Mouse (Mus musculus): ENCODE results near the gene Itgav. TPM values are rescaled to one million over a fixed set of nuclear protein-coding genes. Genes with fewer than 3 reads are reported as not detected.

The Itgav gene
- total and polyA plus RNA-seq, 2 experiments from 2014 or later = 22.6 to 27.7 TPM

DNA sequence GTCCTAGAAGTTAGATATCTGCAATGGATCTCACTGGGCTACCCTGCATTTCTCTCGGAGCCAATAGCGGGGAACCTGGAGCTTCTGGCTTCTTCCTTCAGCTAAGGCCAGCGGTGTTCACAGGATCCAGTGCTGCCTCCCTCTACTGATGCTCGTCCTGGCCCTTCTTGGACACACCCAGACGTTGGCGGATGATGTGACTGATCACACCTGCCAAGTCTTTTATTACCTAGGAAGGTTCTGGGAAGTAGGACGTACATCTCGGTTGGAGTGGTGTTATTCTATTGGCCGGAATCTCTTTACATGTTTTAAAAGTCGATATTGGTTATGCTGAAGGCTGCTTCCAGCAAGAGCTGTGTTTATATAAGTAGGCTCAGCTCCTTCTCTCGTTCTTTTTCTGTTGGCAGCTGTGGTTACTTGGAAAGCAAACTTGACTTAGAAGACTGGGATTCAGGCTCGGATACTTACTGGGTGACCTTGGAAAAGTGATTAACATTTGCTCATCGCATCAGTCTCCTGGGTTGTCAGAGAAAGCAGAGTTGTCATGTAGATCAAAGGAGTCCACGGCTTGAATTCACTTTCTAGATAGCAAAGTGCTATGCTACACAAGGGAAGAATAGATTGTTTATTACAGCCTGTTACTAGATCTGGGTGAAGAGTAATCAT is 14.5 kb downstream of the Itgav start:
- H3K27ac ChIP-seq (ENCODE audit: low read depth, low read length) = no peak overlapping the region
- H3K4me1 ChIP-seq (ENCODE audit: insufficient read depth) = no peaks in the 10 kb centered on the region
- no peaks in the 10 kb centered on the region for H3K36me3 ChIP-seq (ENCODE audit: insufficient read depth)
- H3K9ac ChIP-seq = no peak overlapping the region
- 86% methylated on average over 14 of the region's 14 CpGs for WGBS
- no peak overlapping the region for H3K4me3 ChIP-seq (ENCODE audit: low read depth, low read length)
- H3K9me3 ChIP-seq (ENCODE audit: low read length) = no peaks in the 10 kb centered on the region
- DNase-seq (no peak), ATAC-seq (no peak)
- H3K27me3 ChIP-seq (ENCODE audit: insufficient read depth, low read length) = no peaks in the 10 kb centered on the region
- H3K4me2 ChIP-seq (ENCODE audit: low read depth) = no peak overlapping the region
- no peak for TF ChIP-seq CTCF (IDR thresholded peaks at IDR 0.05; ENCODE audit: low read depth)

- no peak overlapping the region for H3K9ac ChIP-seq
- no peak for DNase-seq
- no peak overlapping the region for H3K4me3 ChIP-seq (ENCODE audit: low read depth, low read length)
- 80% methylated on average over 9 of the region's 9 CpGs for WGBS
- H3K9me3 ChIP-seq (ENCODE audit: low read length) = no peaks in the 10 kb centered on the region
- no peak overlapping the region for H3K4me2 ChIP-seq (ENCODE audit: low read depth)
- H3K27me3 ChIP-seq (ENCODE audit: insufficient read depth, low read length) = no peaks in the 10 kb centered on the region
- no peak overlapping the region for H3K27ac ChIP-seq (ENCODE audit: low read depth, low read length)
- no peaks in the 10 kb centered on the region for H3K4me1 ChIP-seq (ENCODE audit: insufficient read depth)
- no peaks in the 10 kb centered on the region for H3K36me3 ChIP-seq (ENCODE audit: insufficient read depth)
- no peak for TF ChIP-seq CTCF (IDR thresholded peaks at IDR 0.05; ENCODE audit: low read depth)
- ATAC-seq = no peak
These were observed 15.4 kb downstream of the Itgav start for GRCm38 (mm10) chr2:83739461-83740124.

DNA sequence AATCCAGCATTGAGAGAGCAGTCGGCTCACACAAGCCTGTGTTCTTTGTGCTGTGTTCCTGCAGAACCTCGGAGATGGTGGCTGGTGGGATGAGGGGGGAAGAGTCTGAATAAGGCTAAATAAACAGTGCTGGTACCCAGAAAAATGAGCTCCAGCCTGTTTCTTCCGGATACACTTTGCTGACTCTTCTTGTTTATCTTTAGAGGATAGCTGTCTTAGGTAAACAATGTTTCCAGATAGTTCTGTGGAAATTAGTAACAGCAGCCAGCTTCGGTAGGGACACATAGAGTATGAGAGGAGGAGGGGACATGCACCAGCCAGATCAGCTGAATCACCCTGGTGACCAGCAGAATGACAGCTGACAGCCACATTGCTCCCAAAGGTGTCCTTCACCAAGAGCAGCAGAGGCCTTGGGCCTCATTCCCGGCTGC is 16.4 kb downstream of the Itgav start:
- H3K9me3 ChIP-seq (ENCODE audit: low read length) = no peaks in the 10 kb centered on the region
- WGBS = 46% methylated on average over 5 of the region's 5 CpGs
- peak overlapping the region; percentile 15; the same call in 1 of the 2 replicates for H3K27ac ChIP-seq (ENCODE audit: low read depth, low read length)
- no peaks in the 10 kb centered on the region for H3K36me3 ChIP-seq (ENCODE audit: insufficient read depth)
- DNase-seq = no peak
- TF ChIP-seq CTCF (IDR thresholded peaks at IDR 0.05; ENCODE audit: low read depth) = no peak
- no peak overlapping the region for H3K9ac ChIP-seq
- H3K4me3 ChIP-seq (ENCODE audit: low read depth, low read length) = no peak overlapping the region
- ATAC-seq = peak; percentile 53
- H3K27me3 ChIP-seq (ENCODE audit: insufficient read depth, low read length) = no peaks in the 10 kb centered on the region
- no peak overlapping the region for H3K4me2 ChIP-seq (ENCODE audit: low read depth)
- H3K4me1 ChIP-seq (ENCODE audit: insufficient read depth) = no peaks in the 10 kb centered on the region

DNA sequence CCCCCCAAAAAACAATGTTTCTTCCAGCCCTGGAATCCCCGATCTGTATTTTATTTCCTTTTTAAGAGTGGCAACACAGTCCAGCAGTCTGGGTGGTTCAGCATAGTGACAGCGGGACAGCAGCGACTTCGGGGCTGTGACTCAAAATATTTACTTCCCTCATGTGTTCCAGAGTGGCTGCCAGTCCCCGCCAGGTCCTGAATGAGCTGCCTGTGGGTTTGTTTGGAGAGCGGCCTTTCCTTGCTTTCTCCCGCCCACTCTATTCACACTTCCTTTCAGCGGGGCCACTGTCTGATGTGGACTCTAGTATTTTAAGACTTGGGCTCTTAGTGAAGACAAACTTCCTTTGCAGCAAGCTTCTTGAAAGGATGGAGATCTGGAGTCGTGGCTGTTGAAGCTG is 18.0 kb downstream of the Itgav start:
- DNase-seq (no peak), ATAC-seq (peak; percentile 38; the same call in 1 of the 2 replicates)
- H3K36me3 ChIP-seq (ENCODE audit: insufficient read depth) = no peaks in the 10 kb centered on the region
- H3K27ac ChIP-seq (ENCODE audit: low read depth, low read length) = no peak overlapping the region
- TF ChIP-seq CTCF (IDR thresholded peaks at IDR 0.05; ENCODE audit: low read depth) = no peak
- no peak overlapping the region for H3K4me2 ChIP-seq (ENCODE audit: low read depth)
- no peaks in the 10 kb centered on the region for H3K27me3 ChIP-seq (ENCODE audit: insufficient read depth, low read length)
- no peaks in the 10 kb centered on the region for H3K4me1 ChIP-seq (ENCODE audit: insufficient read depth)
- WGBS = 43% methylated on average over 9 of the region's 9 CpGs
- H3K4me3 ChIP-seq (ENCODE audit: low read depth, low read length) = no peak overlapping the region
- no peaks in the 10 kb centered on the region for H3K9me3 ChIP-seq (ENCODE audit: low read length)
- no peak overlapping the region for H3K9ac ChIP-seq

- no peaks in the 10 kb centered on the region for H3K27me3 ChIP-seq (ENCODE audit: insufficient read depth, low read length)
- no peak overlapping the region for H3K9ac ChIP-seq
- DNase-seq (no peak), ATAC-seq (no peak)
- no peaks in the 10 kb centered on the region for H3K4me1 ChIP-seq (ENCODE audit: insufficient read depth)
- no peak for TF ChIP-seq CTCF (IDR thresholded peaks at IDR 0.05; ENCODE audit: low read depth)
- 97% methylated on average over 2 of the region's 2 CpGs for WGBS
- no peaks in the 10 kb centered on the region for H3K36me3 ChIP-seq (ENCODE audit: insufficient read depth)
- no peak overlapping the region for H3K4me2 ChIP-seq (ENCODE audit: low read depth)
- no peak overlapping the region for H3K27ac ChIP-seq (ENCODE audit: low read depth, low read length)
- H3K9me3 ChIP-seq (ENCODE audit: low read length) = no peaks in the 10 kb centered on the region
- no peak overlapping the region for H3K4me3 ChIP-seq (ENCODE audit: low read depth, low read length)
These were observed 18.6 kb downstream of the Itgav start for GRCm38 (mm10) chr2:83742836-83743235.

- Histone ChIP-seq H3K4me2 (ENCODE audit: low read depth) (no peak overlapping the region), H3K9me3 (ENCODE audit: low read length) (no peaks in the 10 kb centered on the region), H3K4me3 (ENCODE audit: low read depth, low read length) (no peak overlapping the region), H3K27me3 (ENCODE audit: insufficient read depth, low read length) (no peaks in the 10 kb centered on the region), H3K27ac (ENCODE audit: low read depth, low read length) (no peak overlapping the region), H3K36me3 (ENCODE audit: insufficient read depth) (no peaks in the 10 kb centered on the region; the same call in 1 of the 2 replicates), H3K9ac (no peak overlapping the region), H3K4me1 (ENCODE audit: insufficient read depth) (no peaks in the 10 kb centered on the region)
- 82% methylated on average over 9 of the region's 9 CpGs for WGBS
- DNase-seq = no peak
- TF ChIP-seq CTCF (IDR thresholded peaks at IDR 0.05; ENCODE audit: low read depth) = no peak
- ATAC-seq = no peak
These were observed 20.2 kb downstream of the Itgav start for GRCm38 (mm10) chr2:83744276-83744952.

DNA sequence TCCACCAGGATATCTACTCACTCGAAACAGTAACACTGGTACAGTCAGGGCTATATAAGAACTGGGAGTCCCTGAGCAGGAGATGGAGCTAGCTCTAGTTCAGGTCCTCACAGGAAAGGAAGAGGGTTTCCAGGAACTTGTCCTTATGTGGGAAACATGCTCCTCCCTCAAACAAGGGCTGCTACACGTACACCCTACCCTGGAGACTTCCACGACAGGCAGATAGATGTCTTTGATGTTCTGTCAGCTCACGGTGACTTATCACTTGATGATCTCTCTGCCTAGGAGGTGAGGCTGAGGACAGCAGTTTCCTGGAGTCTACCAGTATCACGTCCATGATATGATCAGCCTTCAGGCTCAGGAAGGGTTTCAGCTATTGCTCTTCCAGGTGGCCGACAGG is 21.1 kb downstream of the Itgav start:
- H3K36me3 ChIP-seq (ENCODE audit: insufficient read depth) = no peaks in the 10 kb centered on the region; the same call in 1 of the 2 replicates

More for the DNA sequence above, 21.1 kb downstream of the Itgav start:
- no peaks in the 10 kb centered on the region for H3K4me1 ChIP-seq (ENCODE audit: insufficient read depth)
- no peaks in the 10 kb centered on the region for H3K27me3 ChIP-seq (ENCODE audit: insufficient read depth, low read length)
- no peak overlapping the region for H3K4me2 ChIP-seq (ENCODE audit: low read depth)
- no peak for DNase-seq
- H3K9me3 ChIP-seq (ENCODE audit: low read length) = no peaks in the 10 kb centered on the region
- no peak for TF ChIP-seq CTCF (IDR thresholded peaks at IDR 0.05; ENCODE audit: low read depth)
- WGBS = 86% methylated on average over 6 of the region's 6 CpGs
- no peak overlapping the region for H3K4me3 ChIP-seq (ENCODE audit: low read depth, low read length)
- no peak for ATAC-seq
- no peak overlapping the region for H3K27ac ChIP-seq (ENCODE audit: low read depth, low read length)
- no peak overlapping the region for H3K9ac ChIP-seq
